Mouse (Mus musculus) lung, embryonic 14.5 days (tissue): ENCODE results near the gene Slc31a1. TPM values are rescaled to one million over a fixed set of nuclear protein-coding genes. Genes with fewer than 3 reads are reported as not detected.

ENCODE experiments used
- ATAC-seq: fragments of 200-750 bp; cut with Nextera tagmentation; 2 replicates; pipeline ENCODE4 v1.8.0; 2017; ENCODE audit warnings: mild to moderate bottlenecking, moderate TSS enrichment, moderate library complexity; ENCODE audit not compliant: insufficient read depth
- DNase-seq: peaks from one replicate; pipeline ENCODE4 v3.0.0-alpha.2; 2015
- H3K27ac ChIP-seq: fragments of 300-500 bp; sonication (generic); 2 replicates; pipeline ENCODE4 v1.5.1; 2014; ENCODE audit warnings: low read depth, mild to moderate bottlenecking, moderate library complexity
- H3K27me3 ChIP-seq: fragments of 300-500 bp; sonication (generic); 2 replicates; pipeline ENCODE4 v1.6.1; 2014; ENCODE audit warnings: low read length, control low read depth; ENCODE audit not compliant: insufficient read depth
- H3K36me3 ChIP-seq: fragments of 300-500 bp; sonication (generic); 2 replicates; pipeline ENCODE4 v1.6.1; 2014; ENCODE audit warnings: control low read depth; ENCODE audit not compliant: insufficient read depth
- H3K4me1 ChIP-seq: fragments of 300-500 bp; sonication (generic); 2 replicates; pipeline ENCODE4 v1.6.1; 2014; ENCODE audit warnings: antibody characterized with exemption, control low read depth; ENCODE audit not compliant: insufficient read depth
- H3K4me2 ChIP-seq: fragments of 300-500 bp; sonication (generic); 2 replicates; pipeline ENCODE4 v1.6.1; 2014; ENCODE audit warnings: mild to moderate bottlenecking
- H3K4me3 ChIP-seq: fragments of 300-500 bp; sonication (generic); 2 replicates; pipeline ENCODE4 v1.5.1; 2014; ENCODE audit warnings: low read depth, low read length
- H3K9ac ChIP-seq: fragments of 300-500 bp; sonication (generic); 2 replicates; pipeline ENCODE4 v1.6.1; 2014
- H3K9me3 ChIP-seq: fragments of 300-500 bp; sonication (generic); 2 replicates; pipeline ENCODE4 v1.6.1; 2016; ENCODE audit warnings: low read depth, low read length, control low read depth
- CTCF ChIP-seq: IDR thresholded peaks from 2 replicates; pipeline ENCODE4 v1.5.1; 2016; ENCODE audit warnings: antibody characterized with exemption, low read depth
- WGBS: fragments of 180-500 bp; shearing (Covaris S2); extraction: QIAGEN DNeasy Blood & Tissue Kit; methylation state at CpG from one replicate; pipeline ENCODE4 v1.1.7; 2014; 5-methylcytosine and 5-hydroxymethylcytosine counted together
- polyA plus RNA-seq: library from polyadenylated mRNA; unstranded; fragments of >200 nt; fragmentation: Nextera tagmentation; extraction: Ambion mirVana; gene quantifications from 2 replicates; pipeline ENCODE4 v1.2.1, GENCODE M21; 2014

Slc31a1 gene
- polyA plus RNA-seq, 1 experiment from 2014 or later: 44.4 TPM

- no peaks in the 10 kb centered on the region for H3K27me3 ChIP-seq
- H3K36me3 ChIP-seq: peaks cover 57% of the 10 kb centered on the region
- H3K4me2 ChIP-seq: no peak overlapping the region
- H3K4me1 ChIP-seq: no peaks in the 10 kb centered on the region
- ATAC-seq (no peak), DNase-seq (no peak)
- no peaks in the 10 kb centered on the region for H3K9me3 ChIP-seq
- no peak for TF ChIP-seq CTCF
- no peak overlapping the region for H3K9ac ChIP-seq
- no peak overlapping the region for H3K4me3 ChIP-seq
- H3K27ac ChIP-seq: no peak overlapping the region
Observed at GRCm38 (mm10) chr4:62326111-62326510, 34.4 kb upstream of the Slc31a1 start.

- ATAC-seq: no peak
- WGBS: 71% methylated on average over 6 of the region's 6 CpGs
- Histone ChIP-seq H3K9me3 (no peaks in the 10 kb centered on the region), H3K4me3 (no peak overlapping the region), H3K36me3 (peaks cover 57% of the 10 kb centered on the region), H3K9ac (no peak overlapping the region), H3K27me3 (no peaks in the 10 kb centered on the region), H3K4me2 (no peak overlapping the region), H3K27ac (no peak overlapping the region), H3K4me1 (no peaks in the 10 kb centered on the region)
- TF ChIP-seq CTCF: no peak
- DNase-seq: no peak
Observed at GRCm38 (mm10) chr4:62328941-62329660, 31.4 kb upstream of the Slc31a1 start.

GRCm38 (mm10) chr4:62331977-62332376 lies 28.6 kb upstream of the Slc31a1 start:
- no peak for ATAC-seq
- Histone ChIP-seq H3K27me3 (no peaks in the 10 kb centered on the region), H3K36me3 (peaks cover 54% of the 10 kb centered on the region), H3K4me1 (no peaks in the 10 kb centered on the region), H3K27ac (no peak overlapping the region), H3K4me2 (no peak overlapping the region), H3K4me3 (no peak overlapping the region), H3K9me3 (no peaks in the 10 kb centered on the region), H3K9ac (no peak overlapping the region)
- TF ChIP-seq CTCF: peak; percentile 10; the same call in 1 of the 2 replicates
- 73% methylated on average over 5 of the region's 5 CpGs for WGBS
- DNase-seq: peak; percentile 43

GRCm38 (mm10) chr4:62338536-62338935 lies 22.0 kb upstream of the Slc31a1 start:
- no peak for DNase-seq
- no peak for TF ChIP-seq CTCF
- H3K4me1 ChIP-seq: no peaks in the 10 kb centered on the region

GRCm38 (mm10) chr4:62344000-62344399 lies 16.5 kb upstream of the Slc31a1 start:
- no peak overlapping the region for H3K4me3 ChIP-seq
- peaks cover 38% of the 10 kb centered on the region for H3K36me3 ChIP-seq
- ATAC-seq (no peak), DNase-seq (peak; percentile 50)
- H3K4me2 ChIP-seq: no peak overlapping the region
- H3K27ac ChIP-seq: no peak overlapping the region
- H3K9me3 ChIP-seq: no peaks in the 10 kb centered on the region
- H3K4me1 ChIP-seq: peaks cover 4% of the 10 kb centered on the region; the same call in 1 of the 2 replicates
- H3K27me3 ChIP-seq: no peaks in the 10 kb centered on the region
- peak; percentile 39; the same call in 1 of the 2 replicates for TF ChIP-seq CTCF
- H3K9ac ChIP-seq: no peak overlapping the region
- 88% methylated on average over 1 of the region's 1 CpGs for WGBS

More at GRCm38 (mm10) chr4:62338536-62338935, 22.0 kb upstream of the Slc31a1 start:
- Histone ChIP-seq H3K4me3 (no peak overlapping the region), H3K36me3 (peaks cover 48% of the 10 kb centered on the region), H3K4me2 (no peak overlapping the region), H3K27ac (no peak overlapping the region), H3K27me3 (no peaks in the 10 kb centered on the region), H3K9me3 (no peaks in the 10 kb centered on the region), H3K9ac (no peak overlapping the region)
- no peak for ATAC-seq
- 90% methylated on average over 5 of the region's 5 CpGs for WGBS

- peaks cover 38% of the 10 kb centered on the region for H3K36me3 ChIP-seq
Observed at GRCm38 (mm10) chr4:62345827-62346226, 14.7 kb upstream of the Slc31a1 start.

GRCm38 (mm10) chr4:62347605-62348328 lies 12.8 kb upstream of the Slc31a1 start:
- H3K27ac ChIP-seq: peak overlapping the region; percentile 72

More at GRCm38 (mm10) chr4:62345827-62346226, 14.7 kb upstream of the Slc31a1 start:
- H3K4me3 ChIP-seq: no peak overlapping the region
- no peak for ATAC-seq
- no peaks in the 10 kb centered on the region for H3K27me3 ChIP-seq
- no peak for DNase-seq
- H3K9ac ChIP-seq: no peak overlapping the region
- no peak overlapping the region for H3K4me2 ChIP-seq
- 76% methylated on average over 4 of the region's 4 CpGs for WGBS
- peaks cover 4% of the 10 kb centered on the region; the same call in 1 of the 2 replicates for H3K4me1 ChIP-seq
- H3K9me3 ChIP-seq: no peaks in the 10 kb centered on the region
- no peak overlapping the region for H3K27ac ChIP-seq
- TF ChIP-seq CTCF: no peak

More at GRCm38 (mm10) chr4:62347605-62348328, 12.8 kb upstream of the Slc31a1 start:
- WGBS: 12% methylated on average over 9 of the region's 9 CpGs
- no peaks in the 10 kb centered on the region for H3K27me3 ChIP-seq
- H3K9ac ChIP-seq: no peak overlapping the region
- no peak overlapping the region for H3K4me3 ChIP-seq
- peaks cover 41% of the 10 kb centered on the region for H3K36me3 ChIP-seq
- no peak for TF ChIP-seq CTCF
- no peaks in the 10 kb centered on the region for H3K9me3 ChIP-seq
- peak; percentile 90 for ATAC-seq
- H3K4me2 ChIP-seq: peak overlapping the region; percentile 27; the same call in 1 of the 2 replicates
- peak; percentile 76 for DNase-seq
- H3K4me1 ChIP-seq: peaks cover 4% of the 10 kb centered on the region; the same call in 1 of the 2 replicates
